Mouse (Mus musculus) embryonic facial prominence, embryonic 13.5 days (tissue): ENCODE measurements around the gene Ndufv3. TPM values are rescaled to one million over a fixed set of nuclear protein-coding genes. Genes with fewer than 3 reads are reported as not detected.

Experiments
- ATAC-seq: fragments of 200-750 bp; cut with Nextera tagmentation; 2 replicates; pipeline ENCODE4 v1.8.0; 2017; ENCODE audit warnings: low read depth; ENCODE audit not compliant: insufficient number of reproducible peaks, insufficient read depth, low FRiP score, low TSS enrichment
- H3K27ac ChIP-seq: fragments of 300-500 bp; sonication (generic); 2 replicates; pipeline ENCODE4 v1.5.1; 2015; ENCODE audit warnings: moderate library complexity, mild to moderate bottlenecking, inconsistent platforms
- H3K27me3 ChIP-seq: fragments of 300-500 bp; sonication (generic); 2 replicates; pipeline ENCODE4 v1.6.1; 2015; ENCODE audit warnings: mild to moderate bottlenecking, inconsistent platforms
- H3K36me3 ChIP-seq: fragments of 300-500 bp; sonication (generic); 2 replicates; pipeline ENCODE4 v1.6.1; 2015; ENCODE audit warnings: mild to moderate bottlenecking, inconsistent platforms
- H3K4me1 ChIP-seq: fragments of 300-500 bp; sonication (generic); 2 replicates; pipeline ENCODE4 v1.6.1; 2015; ENCODE audit warnings: inconsistent platforms
- H3K4me2 ChIP-seq: fragments of 300-500 bp; sonication (generic); 2 replicates; pipeline ENCODE4 v1.6.1; 2015; ENCODE audit warnings: moderate library complexity, mild to moderate bottlenecking, inconsistent platforms
- H3K4me3 ChIP-seq: fragments of 300-500 bp; sonication (generic); 2 replicates; pipeline ENCODE4 v1.5.1; 2015; ENCODE audit warnings: mild to moderate bottlenecking, inconsistent platforms
- H3K9ac ChIP-seq: fragments of 300-500 bp; sonication (generic); 2 replicates; pipeline ENCODE4 v1.6.1; 2015; ENCODE audit warnings: mild to moderate bottlenecking, inconsistent platforms
- H3K9me3 ChIP-seq: fragments of 300-500 bp; sonication (generic); 2 replicates; pipeline ENCODE4 v1.6.1; 2016; ENCODE audit warnings: inconsistent platforms
- WGBS: fragments of 180-500 bp; shearing (Covaris S2); methylation state at CpG from one replicate; pipeline ENCODE4 v1.1.7; 2015; ENCODE audit warnings: mixed read lengths; 5-methylcytosine and 5-hydroxymethylcytosine counted together
- polyA plus RNA-seq: library from polyadenylated mRNA; unstranded; fragments of >200 nt; fragmentation: Nextera tagmentation; extraction: Ambion mirVana; gene quantifications from 2 replicates; pipeline ENCODE4 v1.2.1, GENCODE M21; 2015

The Ndufv3 gene
- polyA plus RNA-seq, 1 experiment from 2014 or later = 237 TPM

- 16% methylated on average over 12 of the region's 12 CpGs for WGBS
- no peak for ATAC-seq
- no peaks in the 10 kb centered on the region for H3K36me3 ChIP-seq
Observed at GRCm38 (mm10) chr17:31563632-31564014, 43.7 kb downstream of the Ndufv3 start.

GRCm38 (mm10) chr17:31564015-31564857 is 44.3 kb downstream of the Ndufv3 start, which contains the start of gene Pknox1:
Gene Pknox1, plus strand, starts transcription at chr17:31564734.
- peaks cover 34% of the 10 kb centered on the region for H3K4me1 ChIP-seq
- H3K4me2 ChIP-seq = peak within 1 kb of the TSS; percentile 88
- peak; percentile 92 for ATAC-seq
- peak within 1 kb of the TSS; percentile 97 for H3K27ac ChIP-seq
- H3K36me3 ChIP-seq = no peaks in the 10 kb centered on the region
- peak within 1 kb of the TSS; percentile 93 for H3K9ac ChIP-seq
- H3K4me3 ChIP-seq = peak within 1 kb of the TSS; percentile 83
- under 1% methylated on average over 52 of the region's 72 CpGs for WGBS
- no peaks in the 10 kb centered on the region for H3K27me3 ChIP-seq
- H3K9me3 ChIP-seq = no peaks in the 10 kb centered on the region

More at GRCm38 (mm10) chr17:31563632-31564014, 43.7 kb downstream of the Ndufv3 start:
- Histone ChIP-seq H3K4me2 (peak overlapping the region; percentile 62), H3K27me3 (no peaks in the 10 kb centered on the region), H3K9me3 (no peaks in the 10 kb centered on the region), H3K4me3 (peak overlapping the region; percentile 43), H3K9ac (peak overlapping the region; percentile 72), H3K27ac (peak overlapping the region; percentile 92), H3K4me1 (peaks cover 31% of the 10 kb centered on the region)

DNA sequence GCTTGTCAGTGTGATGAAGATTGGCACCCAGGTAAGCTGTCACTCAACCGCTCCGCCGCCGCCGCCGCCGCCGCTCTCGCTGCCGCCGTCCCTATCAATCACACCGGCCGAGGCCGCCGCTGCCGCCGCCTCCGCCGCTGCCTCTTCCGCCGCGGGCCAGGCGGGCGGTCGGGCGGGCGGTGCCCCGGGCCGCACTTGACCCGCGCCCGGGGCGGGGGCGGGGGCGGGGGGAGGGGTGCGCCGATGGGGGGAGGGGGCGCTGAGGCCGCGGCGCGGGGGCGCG is 44.9 kb downstream of the Ndufv3 start:
- no peaks in the 10 kb centered on the region for H3K9me3 ChIP-seq
- H3K9ac ChIP-seq = peak overlapping the region; percentile 93
- no peaks in the 10 kb centered on the region for H3K36me3 ChIP-seq
- peak overlapping the region; percentile 97 for H3K27ac ChIP-seq
- 0% methylated on average over 12 of the region's 44 CpGs for WGBS
- peaks cover 34% of the 10 kb centered on the region for H3K4me1 ChIP-seq
- ATAC-seq = no peak
- peak overlapping the region; percentile 88 for H3K4me2 ChIP-seq
- peak overlapping the region; percentile 83 for H3K4me3 ChIP-seq
- no peaks in the 10 kb centered on the region for H3K27me3 ChIP-seq

DNA sequence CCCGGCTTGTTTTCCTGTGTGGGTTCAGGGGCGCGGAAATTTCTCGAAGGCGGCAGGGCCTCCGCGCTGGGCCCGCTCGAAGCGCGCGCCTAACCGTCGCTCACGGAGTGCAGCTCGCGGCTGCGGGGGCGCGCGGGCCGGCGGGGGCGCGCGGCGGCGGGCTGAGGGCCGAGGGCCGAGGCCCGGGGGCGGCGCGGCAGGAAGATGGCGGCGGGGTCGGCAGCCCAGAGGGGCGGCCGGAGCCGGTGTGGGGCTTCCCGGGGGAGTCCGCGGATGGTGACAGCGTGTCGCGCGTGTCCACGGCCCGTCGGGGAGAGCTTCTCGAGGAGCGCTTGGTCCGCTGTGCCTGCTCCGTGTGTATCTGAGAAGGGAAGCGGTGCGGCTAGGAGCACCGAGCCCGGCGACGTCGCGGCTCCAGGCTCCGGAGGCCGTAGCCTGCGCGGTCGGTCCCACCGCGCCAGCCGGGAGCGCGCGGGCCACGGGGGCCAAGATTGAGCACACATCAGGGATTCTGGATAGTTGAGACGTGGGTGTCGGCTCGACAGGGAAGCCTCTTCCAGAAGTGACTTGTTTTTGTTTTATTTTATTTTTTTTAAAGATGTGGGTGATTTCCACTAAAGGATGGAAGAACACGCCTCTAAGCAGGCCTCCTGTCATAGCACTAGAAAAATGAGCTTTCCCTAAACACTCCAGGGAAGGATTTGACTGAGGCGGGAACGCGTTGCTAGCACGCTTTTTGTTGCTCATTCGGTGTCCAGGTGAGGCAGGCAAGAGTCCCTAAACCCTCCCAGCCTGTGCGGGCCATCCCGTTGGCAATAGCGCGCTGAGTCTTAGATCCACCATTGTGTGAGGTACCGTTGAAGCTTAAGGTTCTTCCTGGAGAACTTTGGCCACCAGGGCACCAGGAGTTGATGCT is 45.5 kb downstream of the Ndufv3 start:
- under 1% methylated on average over 84 of the region's 88 CpGs for WGBS
- no peaks in the 10 kb centered on the region for H3K27me3 ChIP-seq
- no peaks in the 10 kb centered on the region for H3K36me3 ChIP-seq
- H3K4me3 ChIP-seq = peak overlapping the region; percentile 83
- H3K4me1 ChIP-seq = peaks cover 34% of the 10 kb centered on the region
- peak; percentile 45 for ATAC-seq
- peak overlapping the region; percentile 97 for H3K27ac ChIP-seq
- peak overlapping the region; percentile 88 for H3K4me2 ChIP-seq
- H3K9me3 ChIP-seq = no peaks in the 10 kb centered on the region
- peak overlapping the region; percentile 93 for H3K9ac ChIP-seq

GRCm38 (mm10) chr17:31566276-31566675 is 46.4 kb downstream of the Ndufv3 start:
- Histone ChIP-seq H3K27me3 (no peaks in the 10 kb centered on the region), H3K36me3 (no peaks in the 10 kb centered on the region), H3K4me1 (peaks cover 34% of the 10 kb centered on the region), H3K4me2 (peak overlapping the region; percentile 88), H3K9me3 (no peaks in the 10 kb centered on the region), H3K27ac (peak overlapping the region; percentile 97; the same call in 1 of the 2 replicates), H3K4me3 (peak overlapping the region; percentile 83), H3K9ac (peak overlapping the region; percentile 93)
- no peak for ATAC-seq
- 66% methylated on average over 6 of the region's 6 CpGs for WGBS

DNA sequence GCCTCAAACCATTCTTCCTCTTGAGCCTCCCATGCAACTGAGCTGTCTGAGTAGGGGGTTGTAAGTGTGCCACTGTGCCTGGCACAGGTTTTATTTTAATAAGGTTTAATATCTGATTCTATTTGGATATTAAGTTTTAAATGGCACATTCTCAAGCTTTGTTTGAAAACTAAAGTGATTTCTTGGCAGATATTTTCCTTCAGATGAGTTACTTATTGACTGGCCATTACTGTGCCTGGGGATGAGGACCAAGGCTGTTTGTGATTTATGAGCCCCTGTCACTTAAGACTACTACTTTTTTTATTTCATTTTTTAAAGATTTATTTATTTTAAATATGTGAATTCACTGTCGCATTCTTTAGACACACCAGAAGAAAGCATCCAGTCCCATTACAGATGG is 49.8 kb downstream of the Ndufv3 start:
- H3K27ac ChIP-seq = no peak overlapping the region
- ATAC-seq = no peak
- WGBS = 86% methylated on average over 1 of the region's 1 CpGs

GRCm38 (mm10) chr17:31570321-31570925 is 50.5 kb downstream of the Ndufv3 start:
- Histone ChIP-seq H3K36me3 (peaks cover 1% of the 10 kb centered on the region; the same call in 1 of the 2 replicates), H3K9me3 (no peaks in the 10 kb centered on the region), H3K27ac (no peak overlapping the region), H3K4me1 (peaks cover 29% of the 10 kb centered on the region), H3K27me3 (no peaks in the 10 kb centered on the region), H3K4me3 (no peak overlapping the region), H3K9ac (no peak overlapping the region), H3K4me2 (no peak overlapping the region)
- peak; percentile 83; the same call in 1 of the 2 replicates for ATAC-seq
- WGBS = 84% methylated on average over 9 of the region's 9 CpGs

More for the DNA sequence above, 49.8 kb downstream of the Ndufv3 start:
- Histone ChIP-seq H3K27me3 (no peaks in the 10 kb centered on the region), H3K4me1 (peaks cover 29% of the 10 kb centered on the region), H3K4me2 (no peak overlapping the region), H3K4me3 (no peak overlapping the region), H3K9me3 (no peaks in the 10 kb centered on the region), H3K9ac (no peak overlapping the region), H3K36me3 (no peaks in the 10 kb centered on the region)

DNA sequence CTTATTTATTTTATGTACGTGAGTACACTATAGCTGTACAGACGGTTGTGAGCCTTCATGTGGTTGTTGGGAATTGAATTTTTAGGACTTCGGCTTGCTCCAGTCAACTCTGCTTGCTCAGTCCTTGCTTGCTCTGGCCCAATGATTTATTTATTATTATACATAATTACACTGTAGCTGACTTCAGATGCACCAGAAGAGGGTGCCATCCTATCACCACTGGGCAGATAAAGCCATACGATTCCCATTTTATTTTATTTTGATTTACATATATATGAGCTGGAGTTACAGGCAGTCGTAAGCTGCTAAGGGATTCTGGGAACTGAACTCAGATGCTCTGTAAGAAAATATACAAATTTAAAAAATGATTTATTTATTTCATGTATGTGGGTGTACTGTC is 51.8 kb downstream of the Ndufv3 start:
- Histone ChIP-seq H3K9me3 (no peaks in the 10 kb centered on the region), H3K9ac (no peak overlapping the region), H3K4me2 (no peak overlapping the region), H3K4me3 (no peak overlapping the region), H3K27me3 (no peaks in the 10 kb centered on the region), H3K27ac (no peak overlapping the region), H3K4me1 (peaks cover 19% of the 10 kb centered on the region), H3K36me3 (peaks cover 6% of the 10 kb centered on the region; the same call in 1 of the 2 replicates)
- WGBS = 85% methylated on average over 5 of the region's 5 CpGs
- no peak for ATAC-seq

DNA sequence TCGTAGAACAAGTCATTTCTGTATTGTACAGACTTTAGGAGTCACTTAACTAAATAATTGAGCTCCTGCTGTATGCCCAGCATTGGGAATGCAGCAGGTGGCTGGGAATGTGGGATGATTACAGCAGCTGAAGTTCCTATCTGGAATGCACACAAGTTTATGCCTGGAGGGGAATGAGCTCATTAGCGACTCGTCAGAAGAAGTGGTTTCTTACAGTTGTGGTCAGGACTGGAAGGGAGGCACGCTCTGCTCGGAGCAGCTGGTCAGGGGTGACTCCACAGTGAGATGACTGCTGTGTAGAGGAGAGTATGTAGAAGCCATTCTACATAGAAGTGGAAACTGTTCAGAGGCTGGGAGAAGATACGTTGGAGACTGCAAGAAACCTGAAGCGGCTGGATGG is 54.7 kb downstream of the Ndufv3 start:
- H3K4me2 ChIP-seq = no peak overlapping the region
- H3K27me3 ChIP-seq = no peaks in the 10 kb centered on the region
- peaks cover 6% of the 10 kb centered on the region; the same call in 1 of the 2 replicates for H3K36me3 ChIP-seq
- 61% methylated on average over 7 of the region's 7 CpGs for WGBS
- no peak for ATAC-seq
- no peak overlapping the region for H3K9ac ChIP-seq
- no peak overlapping the region for H3K4me3 ChIP-seq
- H3K9me3 ChIP-seq = no peaks in the 10 kb centered on the region
- no peak overlapping the region for H3K27ac ChIP-seq
- H3K4me1 ChIP-seq = peaks cover 3% of the 10 kb centered on the region; the same call in 1 of the 2 replicates

GRCm38 (mm10) chr17:31576394-31577175 is 56.7 kb downstream of the Ndufv3 start:
- Histone ChIP-seq H3K36me3 (peaks cover 6% of the 10 kb centered on the region; the same call in 1 of the 2 replicates), H3K27me3 (no peaks in the 10 kb centered on the region), H3K4me2 (no peak overlapping the region), H3K9me3 (no peaks in the 10 kb centered on the region), H3K4me3 (no peak overlapping the region), H3K4me1 (peaks cover 18% of the 10 kb centered on the region), H3K27ac (0 out of 2 replicates have a peak overlapping the region, but pooled peaks have one; percentile 22), H3K9ac (no peak overlapping the region)
- no peak for ATAC-seq
- 73% methylated on average over 10 of the region's 10 CpGs for WGBS
